Mouse (Mus musculus) heart, postnatal 36 days (tissue): ENCODE data around the gene Cnih2. TPM values are rescaled to one million over a fixed set of nuclear protein-coding genes. Genes with fewer than 3 reads are reported as not detected.

Experiments
- DNase-seq, 2 experiments: peaks; one replicate each; pipeline ENCODE4 v3.0.0; 2021 to 2022
- intact Hi-C: fragments of 180-260 bp; cut with DNase I; formaldehyde crosslinking; loops from one replicate; pipeline ENCODE4 v1.15.1; 2025
- total RNA-seq, 2 experiments: library from RNA; stranded (reverse); gene quantifications; 2 replicates each; pipeline ENCODE4 v1.2.3; 2021

The Cnih2 gene
- total RNA-seq, 2 experiments from 2014 or later: 0.30 to 0.31 TPM

GRCm38 (mm10) chr19:5069978-5070377 lies 28.3 kb downstream of the Cnih2 start:
- no peak for DNase-seq
- intact Hi-C loops: no loop called here

GRCm38 (mm10) chr19:5069486-5069885 lies 28.8 kb downstream of the Cnih2 start:
- no peak for DNase-seq
- intact Hi-C loops: no loop called here

GRCm38 (mm10) chr19:5068570-5069234 lies 29.6 kb downstream of the Cnih2 start:
- intact Hi-C loops: no loop called here
- peak in 1 of 2 experiments; percentile 17 for DNase-seq

- DNase-seq: peak; percentile 75 to 81
- intact Hi-C loops: no loop called here
Observed at GRCm38 (mm10) chr19:5067867-5068569, 30.3 kb downstream of the Cnih2 start, which contains the start of gene Cd248. Gene Cd248, plus strand, starts transcription at chr19:5068078.

- peak in 1 of 2 experiments; percentile 42 for DNase-seq
- intact Hi-C loops: no loop called here
Observed at GRCm38 (mm10) chr19:5067040-5067799, 31.1 kb downstream of the Cnih2 start.

- intact Hi-C loops: no loop called here
- DNase-seq: no peak
Observed at GRCm38 (mm10) chr19:5065104-5065503, 33.2 kb downstream of the Cnih2 start.

GRCm38 (mm10) chr19:5062446-5062845 lies 35.9 kb downstream of the Cnih2 start:
- intact Hi-C loops: no loop called here
- peak; percentile 47 to 62 for DNase-seq

- intact Hi-C loops: no loop called here
- DNase-seq: no peak
Observed at GRCm38 (mm10) chr19:5062041-5062440, 36.3 kb downstream of the Cnih2 start.

GRCm38 (mm10) chr19:5060365-5061330 lies 37.7 kb downstream of the Cnih2 start:
- intact Hi-C loops: no loop called here
- DNase-seq: peak; percentile 48 to 65

GRCm38 (mm10) chr19:5058801-5059771 lies 39.2 kb downstream of the Cnih2 start:
- intact Hi-C loops: no loop called here
- no peak for DNase-seq

GRCm38 (mm10) chr19:5057876-5058775 lies 40.2 kb downstream of the Cnih2 start:
- intact Hi-C loops: no loop called here
- no peak for DNase-seq

- intact Hi-C loops: loop anchor here (1.0 kb wide), 1 partner anchor 17 kb away; no protein-coding TSS in a partner anchor
- no peak for DNase-seq
Observed at GRCm38 (mm10) chr19:5056251-5056650, 42.1 kb downstream of the Cnih2 start.

- DNase-seq: peak in 1 of 2 experiments; percentile 64
Observed at GRCm38 (mm10) chr19:5053909-5054308, 44.4 kb downstream of the Cnih2 start.

GRCm38 (mm10) chr19:5052853-5053252 lies 45.5 kb downstream of the Cnih2 start:
- intact Hi-C loops: no loop called here
- DNase-seq: no peak

More at GRCm38 (mm10) chr19:5053909-5054308, 44.4 kb downstream of the Cnih2 start:
- intact Hi-C loops: no loop called here

GRCm38 (mm10) chr19:5052166-5052822 lies 46.0 kb downstream of the Cnih2 start:
- intact Hi-C loops: no loop called here
- DNase-seq: no peak

- intact Hi-C loops: no loop called here
- no peak for DNase-seq
Observed at GRCm38 (mm10) chr19:5051515-5051914, 46.8 kb downstream of the Cnih2 start.

GRCm38 (mm10) chr19:5051031-5051430 lies 47.3 kb downstream of the Cnih2 start:
- no peak for DNase-seq
- intact Hi-C loops: no loop called here
